Mouse (Mus musculus): ENCODE data around the gene Slc25a35. TPM values are rescaled to one million over a fixed set of nuclear protein-coding genes. Genes with fewer than 3 reads are reported as not detected.

Gene Slc25a35
- polyA plus RNA-seq, 1 experiment = 27.6 TPM

- peaks cover 2% of the 10 kb centered on the region for H3K4me1 ChIP-seq (replicated peaks; ENCODE audit: control insufficient read depth, insufficient read depth, low read length)
- no peaks in the 10 kb centered on the region for H3K27me3 ChIP-seq (ENCODE audit: control insufficient read depth, insufficient read depth, low read length)
- H3K27ac ChIP-seq (ENCODE audit: control insufficient read depth, insufficient read depth, low read length) = no peak overlapping the region
- 91% methylated on average over 3 of the region's 3 CpGs for WGBS
- no peak overlapping the region for H3K4me3 ChIP-seq (ENCODE audit: control insufficient read depth, insufficient read depth, low read length)
- H3K36me3 ChIP-seq (ENCODE audit: control insufficient read depth, insufficient read depth, low read length) = no peaks in the 10 kb centered on the region
- no peak for DNase-seq
- TF ChIP-seq CTCF (IDR thresholded peaks at IDR 0.05; ENCODE audit: borderline replicate concordance, control insufficient read depth, extremely low read depth, insufficient read depth, low read length, poor library complexity) (no peak), POLR2A (IDR thresholded peaks at IDR 0.05; ENCODE audit: control insufficient read depth, extremely low read depth, insufficient read depth, low read length, poor library complexity) (no peak)
These were observed 13.0 kb downstream of the Slc25a35 start for GRCm38 (mm10) chr11:68980919-68981318.

DNA sequence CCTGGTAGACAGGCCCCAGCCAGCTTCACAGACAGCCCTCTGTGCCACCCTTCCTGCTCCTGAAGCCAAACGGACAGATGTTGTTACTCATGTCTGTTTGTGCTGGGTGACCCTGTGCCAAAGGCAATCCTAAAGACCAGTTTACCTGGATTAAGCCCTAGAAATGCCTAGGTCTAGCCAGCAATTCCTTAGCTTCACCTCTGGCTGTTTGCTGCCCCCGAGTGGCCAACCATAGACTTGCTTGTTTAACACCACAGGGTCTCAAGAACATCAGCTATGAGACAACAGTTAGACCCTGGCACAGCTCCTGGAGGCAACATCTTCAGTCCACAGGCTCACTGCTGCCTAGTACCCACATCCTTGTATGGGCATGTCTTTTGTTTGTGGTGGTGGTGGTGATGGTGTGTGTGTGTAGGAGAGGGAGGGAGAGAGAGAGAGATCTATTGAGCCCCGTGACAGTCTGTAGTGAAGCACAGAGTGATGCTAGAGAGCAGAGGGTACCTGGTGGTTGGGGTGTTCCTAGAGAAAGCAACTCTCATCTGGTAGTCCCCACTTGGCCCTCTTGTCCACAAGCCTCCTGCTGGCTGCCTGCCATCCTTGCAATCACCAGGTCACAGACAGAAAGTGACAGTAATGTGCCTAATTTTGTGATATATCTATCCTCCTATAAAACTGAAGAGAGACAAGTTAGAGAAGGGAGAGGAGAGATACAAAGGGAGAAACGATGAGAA, 14.9 kb downstream of the Slc25a35 start:
- H3K27me3 ChIP-seq (ENCODE audit: control insufficient read depth, insufficient read depth, low read length) = no peaks in the 10 kb centered on the region
- 30% methylated on average over 4 of the region's 4 CpGs for WGBS
- TF ChIP-seq CTCF (IDR thresholded peaks at IDR 0.05; ENCODE audit: borderline replicate concordance, control insufficient read depth, extremely low read depth, insufficient read depth, low read length, poor library complexity) = 0 out of 2 replicates have a peak, but pooled peaks have one; percentile 47
- TF ChIP-seq POLR2A (IDR thresholded peaks at IDR 0.05; ENCODE audit: control insufficient read depth, extremely low read depth, insufficient read depth, low read length, poor library complexity) = no peak
- H3K4me1 ChIP-seq (replicated peaks; ENCODE audit: control insufficient read depth, insufficient read depth, low read length) = peaks cover 2% of the 10 kb centered on the region
- no peak overlapping the region for H3K4me3 ChIP-seq (ENCODE audit: control insufficient read depth, insufficient read depth, low read length)
- DNase-seq = peak; percentile 80
- H3K27ac ChIP-seq (ENCODE audit: control insufficient read depth, insufficient read depth, low read length) = no peak overlapping the region
- peaks cover 6% of the 10 kb centered on the region; the same call in 1 of the 2 replicates for H3K36me3 ChIP-seq (ENCODE audit: control insufficient read depth, insufficient read depth, low read length)

DNA sequence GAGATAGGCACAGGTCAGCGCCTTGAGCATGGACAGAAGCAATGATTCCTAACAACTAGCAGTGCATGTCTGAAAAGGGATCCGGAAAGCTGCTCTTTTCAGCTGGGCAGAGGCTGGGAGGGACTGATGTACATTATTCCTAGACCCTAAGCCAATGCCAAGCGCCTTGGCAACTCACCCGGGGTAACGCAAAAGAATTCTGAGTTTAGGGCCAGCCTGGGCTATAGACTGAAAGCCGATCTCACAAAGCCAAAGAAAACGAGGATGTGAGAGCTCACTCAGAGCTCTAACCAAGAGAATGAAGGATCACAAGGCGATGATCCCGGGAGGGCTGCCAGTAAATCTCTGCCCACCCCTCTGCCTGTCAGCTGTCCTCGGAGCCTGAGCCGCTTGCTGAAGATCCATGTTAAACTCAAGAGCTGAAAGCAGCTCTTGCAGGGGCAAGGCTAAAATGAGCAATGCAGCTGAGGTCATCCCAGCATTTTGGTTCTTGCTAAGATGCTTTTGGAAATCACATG, 19.5 kb downstream of the Slc25a35 start:
- WGBS = 96% methylated on average over 11 of the region's 11 CpGs
- Histone ChIP-seq H3K27me3 (ENCODE audit: control insufficient read depth, insufficient read depth, low read length) (no peaks in the 10 kb centered on the region), H3K4me1 (replicated peaks; ENCODE audit: control insufficient read depth, insufficient read depth, low read length) (no peaks in the 10 kb centered on the region), H3K27ac (ENCODE audit: control insufficient read depth, insufficient read depth, low read length) (no peak overlapping the region), H3K36me3 (ENCODE audit: control insufficient read depth, insufficient read depth, low read length) (peaks cover 14% of the 10 kb centered on the region), H3K4me3 (ENCODE audit: control insufficient read depth, insufficient read depth, low read length) (no peak overlapping the region)
- DNase-seq = no peak
- TF ChIP-seq POLR2A (IDR thresholded peaks at IDR 0.05; ENCODE audit: control insufficient read depth, extremely low read depth, insufficient read depth, low read length, poor library complexity) = no peak
- no peak for TF ChIP-seq CTCF (IDR thresholded peaks at IDR 0.05; ENCODE audit: borderline replicate concordance, control insufficient read depth, extremely low read depth, insufficient read depth, low read length, poor library complexity)

- WGBS = 98% methylated on average over 17 of the region's 17 CpGs
- DNase-seq = no peak
- Histone ChIP-seq H3K27ac (ENCODE audit: control insufficient read depth, insufficient read depth, low read length) (no peak overlapping the region), H3K27me3 (ENCODE audit: control insufficient read depth, insufficient read depth, low read length) (no peaks in the 10 kb centered on the region), H3K4me3 (ENCODE audit: control insufficient read depth, insufficient read depth, low read length) (no peak overlapping the region), H3K36me3 (ENCODE audit: control insufficient read depth, insufficient read depth, low read length) (peaks cover 14% of the 10 kb centered on the region), H3K4me1 (replicated peaks; ENCODE audit: control insufficient read depth, insufficient read depth, low read length) (no peaks in the 10 kb centered on the region)
- TF ChIP-seq CTCF (IDR thresholded peaks at IDR 0.05; ENCODE audit: borderline replicate concordance, control insufficient read depth, extremely low read depth, insufficient read depth, low read length, poor library complexity) = no peak
- TF ChIP-seq POLR2A (IDR thresholded peaks at IDR 0.05; ENCODE audit: control insufficient read depth, extremely low read depth, insufficient read depth, low read length, poor library complexity) = no peak
These were observed 20.4 kb downstream of the Slc25a35 start for GRCm38 (mm10) chr11:68988341-68988740.

GRCm38 (mm10) chr11:68993122-68993521, 25.2 kb downstream of the Slc25a35 start:
- H3K27me3 ChIP-seq (ENCODE audit: control insufficient read depth, insufficient read depth, low read length) = no peaks in the 10 kb centered on the region

GRCm38 (mm10) chr11:68994377-68994776, 26.4 kb downstream of the Slc25a35 start:
- peaks cover 34% of the 10 kb centered on the region for H3K36me3 ChIP-seq (ENCODE audit: control insufficient read depth, insufficient read depth, low read length)
- no peak overlapping the region for H3K4me3 ChIP-seq (ENCODE audit: control insufficient read depth, insufficient read depth, low read length)
- no peak for DNase-seq
- no peak for TF ChIP-seq POLR2A (IDR thresholded peaks at IDR 0.05; ENCODE audit: control insufficient read depth, extremely low read depth, insufficient read depth, low read length, poor library complexity)
- TF ChIP-seq CTCF (IDR thresholded peaks at IDR 0.05; ENCODE audit: borderline replicate concordance, control insufficient read depth, extremely low read depth, insufficient read depth, low read length, poor library complexity) = no peak
- 91% methylated on average over 3 of the region's 3 CpGs for WGBS
- no peaks in the 10 kb centered on the region for H3K4me1 ChIP-seq (replicated peaks; ENCODE audit: control insufficient read depth, insufficient read depth, low read length)
- H3K27me3 ChIP-seq (ENCODE audit: control insufficient read depth, insufficient read depth, low read length) = no peaks in the 10 kb centered on the region
- no peak overlapping the region for H3K27ac ChIP-seq (ENCODE audit: control insufficient read depth, insufficient read depth, low read length)

More at GRCm38 (mm10) chr11:68993122-68993521, 25.2 kb downstream of the Slc25a35 start:
- no peak for TF ChIP-seq CTCF (IDR thresholded peaks at IDR 0.05; ENCODE audit: borderline replicate concordance, control insufficient read depth, extremely low read depth, insufficient read depth, low read length, poor library complexity)
- TF ChIP-seq POLR2A (IDR thresholded peaks at IDR 0.05; ENCODE audit: control insufficient read depth, extremely low read depth, insufficient read depth, low read length, poor library complexity) = no peak
- H3K36me3 ChIP-seq (ENCODE audit: control insufficient read depth, insufficient read depth, low read length) = peaks cover 25% of the 10 kb centered on the region
- no peak overlapping the region for H3K4me3 ChIP-seq (ENCODE audit: control insufficient read depth, insufficient read depth, low read length)
- H3K27ac ChIP-seq (ENCODE audit: control insufficient read depth, insufficient read depth, low read length) = no peak overlapping the region
- H3K4me1 ChIP-seq (replicated peaks; ENCODE audit: control insufficient read depth, insufficient read depth, low read length) = no peaks in the 10 kb centered on the region
- DNase-seq = no peak
- 95% methylated on average over 7 of the region's 7 CpGs for WGBS

All from thymus, adult 2 months (tissue).